Mouse (Mus musculus): Measurements from ENCODE around the gene Gm13697. TPM values are rescaled to one million over a fixed set of nuclear protein-coding genes. Genes with fewer than 3 reads are reported as not detected.
"Not testable (repeated sequence)": the region's sequence is repeated elsewhere in the genome, so short reads cannot be mapped to it uniquely, and the experiment has no call there.

Gene Gm13697
- total RNA-seq (2014; rRNA removed), result not detected in 2 replicates
- not detected in 2 replicates for polyA plus RNA-seq (2015; fragmentation: Nextera tagmentation; extraction: Ambion mirVana)

- no CpG with 5 or more reads among the region's 6 CpGs for WGBS
- not testable (repeated sequence) for H3K4me3 ChIP-seq (ENCODE audit: low read depth, low read length); H3K9me3 ChIP-seq (ENCODE audit: low read length); H3K36me3 ChIP-seq (ENCODE audit: insufficient read depth, low read length); H3K4me2 ChIP-seq (ENCODE audit: low read depth, low read length, poor library complexity, severe bottlenecking); H3K9ac ChIP-seq (replicated peaks; ENCODE audit: low read length, poor library complexity, severe bottlenecking); H3K4me1 ChIP-seq (ENCODE audit: insufficient read depth, low read length); ATAC-seq (ENCODE audit: low FRiP score); DNase-seq (ENCODE audit: low spot score); H3K27ac ChIP-seq (ENCODE audit: low read depth, low read length); H3K27me3 ChIP-seq (ENCODE audit: insufficient read depth, low read length)
These were observed at the start of gene Gm13697 for GRCm38 (mm10) chr2:83984443-83984842. Gene Gm13697, plus strand, starts transcription at chr2:83984743.

- H3K27ac ChIP-seq (ENCODE audit: low read depth, low read length), result peak within 1 kb of the TSS; percentile 32
- TF ChIP-seq CTCF (IDR thresholded peaks at IDR 0.05), result peak; percentile 15; the same call in 1 of the 2 replicates
- H3K9ac ChIP-seq (replicated peaks; ENCODE audit: low read length, poor library complexity, severe bottlenecking), result peak within 1 kb of the TSS; percentile 36; the same call in 1 of the 2 replicates
- peak; percentile 97 for ATAC-seq (ENCODE audit: low FRiP score)
- under 1% methylated on average over 20 of the region's 20 CpGs for WGBS
- H3K36me3 ChIP-seq (ENCODE audit: insufficient read depth, low read length), result no peaks in the 10 kb centered on the region
- no peaks in the 10 kb centered on the region for H3K27me3 ChIP-seq (ENCODE audit: insufficient read depth, low read length)
- H3K4me3 ChIP-seq (ENCODE audit: low read depth, low read length), result peak within 1 kb of the TSS; percentile 40
- peak; percentile 93 for DNase-seq (ENCODE audit: low spot score)
- peak within 1 kb of the TSS; percentile 53 for H3K4me2 ChIP-seq (ENCODE audit: low read depth, low read length, poor library complexity, severe bottlenecking)
- H3K9me3 ChIP-seq (ENCODE audit: low read length), result no peaks in the 10 kb centered on the region
- H3K4me1 ChIP-seq (ENCODE audit: insufficient read depth, low read length), result no peaks in the 10 kb centered on the region
These were observed 43.6 kb upstream of the Gm13697 start, which contains the start of gene Zswim2 for GRCm38 (mm10) chr2:83940931-83941361. Gene Zswim2, minus strand, starts transcription at chr2:83941228.

- peak overlapping the region; percentile 40 for H3K4me3 ChIP-seq (ENCODE audit: low read depth, low read length)
- peak overlapping the region; percentile 53 for H3K4me2 ChIP-seq (ENCODE audit: low read depth, low read length, poor library complexity, severe bottlenecking)
- no peak overlapping the region for H3K9ac ChIP-seq (replicated peaks; ENCODE audit: low read length, poor library complexity, severe bottlenecking)
- H3K27ac ChIP-seq (ENCODE audit: low read depth, low read length), result peak overlapping the region; percentile 32; the same call in 1 of the 2 replicates
- WGBS, result 20% methylated on average over 3 of the region's 3 CpGs
- ATAC-seq (ENCODE audit: low FRiP score) (peak; percentile 66; the same call in 1 of the 2 replicates), DNase-seq (ENCODE audit: low spot score) (no peak)
- H3K27me3 ChIP-seq (ENCODE audit: insufficient read depth, low read length), result no peaks in the 10 kb centered on the region
- H3K9me3 ChIP-seq (ENCODE audit: low read length), result no peaks in the 10 kb centered on the region
- TF ChIP-seq CTCF (IDR thresholded peaks at IDR 0.05), result peak; percentile 45
- H3K36me3 ChIP-seq (ENCODE audit: insufficient read depth, low read length), result no peaks in the 10 kb centered on the region
- no peaks in the 10 kb centered on the region for H3K4me1 ChIP-seq (ENCODE audit: insufficient read depth, low read length)
These were observed 43.2 kb upstream of the Gm13697 start for GRCm38 (mm10) chr2:83941378-83941777.

GRCm38 (mm10) chr2:83941792-83942191 lies 42.8 kb upstream of the Gm13697 start:
- no peaks in the 10 kb centered on the region for H3K36me3 ChIP-seq (ENCODE audit: insufficient read depth, low read length)
- DNase-seq (ENCODE audit: low spot score) (no peak), ATAC-seq (ENCODE audit: low FRiP score) (no peak)
- no peaks in the 10 kb centered on the region for H3K4me1 ChIP-seq (ENCODE audit: insufficient read depth, low read length)
- WGBS, result 78% methylated on average over 4 of the region's 4 CpGs
- no peak for TF ChIP-seq CTCF (IDR thresholded peaks at IDR 0.05)
- H3K27me3 ChIP-seq (ENCODE audit: insufficient read depth, low read length), result no peaks in the 10 kb centered on the region
- H3K4me2 ChIP-seq (ENCODE audit: low read depth, low read length, poor library complexity, severe bottlenecking), result no peak overlapping the region
- no peaks in the 10 kb centered on the region for H3K9me3 ChIP-seq (ENCODE audit: low read length)
- no peak overlapping the region for H3K4me3 ChIP-seq (ENCODE audit: low read depth, low read length)
- H3K9ac ChIP-seq (replicated peaks; ENCODE audit: low read length, poor library complexity, severe bottlenecking), result no peak overlapping the region
- H3K27ac ChIP-seq (ENCODE audit: low read depth, low read length), result no peak overlapping the region

- H3K9ac ChIP-seq (replicated peaks; ENCODE audit: low read length, poor library complexity, severe bottlenecking); H3K36me3 ChIP-seq (ENCODE audit: insufficient read depth, low read length); H3K27me3 ChIP-seq (ENCODE audit: insufficient read depth, low read length); ATAC-seq (ENCODE audit: low FRiP score); H3K4me1 ChIP-seq (ENCODE audit: insufficient read depth, low read length); DNase-seq (ENCODE audit: low spot score); H3K4me2 ChIP-seq (ENCODE audit: low read depth, low read length, poor library complexity, severe bottlenecking); H3K4me3 ChIP-seq (ENCODE audit: low read depth, low read length); H3K9me3 ChIP-seq (ENCODE audit: low read length); H3K27ac ChIP-seq (ENCODE audit: low read depth, low read length): not testable (repeated sequence)
- no CpG with 5 or more reads among the region's 6 CpGs for WGBS
These were observed 29.1 kb upstream of the Gm13697 start, which contains the start of gene Gm13698 for GRCm38 (mm10) chr2:83955393-83955792. Gene Gm13698, plus strand, starts transcription at chr2:83955693.

- H3K27me3 ChIP-seq (ENCODE audit: insufficient read depth, low read length); DNase-seq (ENCODE audit: low spot score); H3K4me1 ChIP-seq (ENCODE audit: insufficient read depth, low read length); H3K4me2 ChIP-seq (ENCODE audit: low read depth, low read length, poor library complexity, severe bottlenecking); ATAC-seq (ENCODE audit: low FRiP score); H3K9ac ChIP-seq (replicated peaks; ENCODE audit: low read length, poor library complexity, severe bottlenecking); H3K27ac ChIP-seq (ENCODE audit: low read depth, low read length); H3K9me3 ChIP-seq (ENCODE audit: low read length); H3K4me3 ChIP-seq (ENCODE audit: low read depth, low read length); H3K36me3 ChIP-seq (ENCODE audit: insufficient read depth, low read length): not testable (repeated sequence)
- WGBS, result no CpG with 5 or more reads among the region's 6 CpGs
These were observed 23.3 kb upstream of the Gm13697 start, which contains the start of gene Gm13693 for GRCm38 (mm10) chr2:83961203-83961602. Gene Gm13693, plus strand, starts transcription at chr2:83961503.

- H3K4me3 ChIP-seq (ENCODE audit: low read depth, low read length); H3K27ac ChIP-seq (ENCODE audit: low read depth, low read length); H3K27me3 ChIP-seq (ENCODE audit: insufficient read depth, low read length); H3K9ac ChIP-seq (replicated peaks; ENCODE audit: low read length, poor library complexity, severe bottlenecking); H3K9me3 ChIP-seq (ENCODE audit: low read length); H3K36me3 ChIP-seq (ENCODE audit: insufficient read depth, low read length); DNase-seq (ENCODE audit: low spot score); H3K4me1 ChIP-seq (ENCODE audit: insufficient read depth, low read length); H3K4me2 ChIP-seq (ENCODE audit: low read depth, low read length, poor library complexity, severe bottlenecking); ATAC-seq (ENCODE audit: low FRiP score): not testable (repeated sequence)
- no CpG with 5 or more reads among the region's 6 CpGs for WGBS
These were observed 17.5 kb upstream of the Gm13697 start, which contains the start of gene Gm13695 for GRCm38 (mm10) chr2:83967013-83967412. Gene Gm13695, plus strand, starts transcription at chr2:83967313.

GRCm38 (mm10) chr2:83972823-83973222 lies 11.7 kb upstream of the Gm13697 start, which contains the start of gene Gm13696:
Gene Gm13696, plus strand, starts transcription at chr2:83973123.
- not testable (repeated sequence) for H3K27ac ChIP-seq (ENCODE audit: low read depth, low read length); H3K9ac ChIP-seq (replicated peaks; ENCODE audit: low read length, poor library complexity, severe bottlenecking); H3K4me3 ChIP-seq (ENCODE audit: low read depth, low read length); H3K9me3 ChIP-seq (ENCODE audit: low read length); H3K36me3 ChIP-seq (ENCODE audit: insufficient read depth, low read length); DNase-seq (ENCODE audit: low spot score); H3K27me3 ChIP-seq (ENCODE audit: insufficient read depth, low read length); ATAC-seq (ENCODE audit: low FRiP score); H3K4me2 ChIP-seq (ENCODE audit: low read depth, low read length, poor library complexity, severe bottlenecking); H3K4me1 ChIP-seq (ENCODE audit: insufficient read depth, low read length)
- WGBS, result no CpG with 5 or more reads among the region's 6 CpGs

GRCm38 (mm10) chr2:83978633-83979032 lies 5.9 kb upstream of the Gm13697 start, which contains the start of gene Gm13694:
Gene Gm13694, plus strand, starts transcription at chr2:83978933.
- H3K27ac ChIP-seq (ENCODE audit: low read depth, low read length); DNase-seq (ENCODE audit: low spot score); H3K9me3 ChIP-seq (ENCODE audit: low read length); H3K4me2 ChIP-seq (ENCODE audit: low read depth, low read length, poor library complexity, severe bottlenecking); H3K4me1 ChIP-seq (ENCODE audit: insufficient read depth, low read length); H3K9ac ChIP-seq (replicated peaks; ENCODE audit: low read length, poor library complexity, severe bottlenecking); H3K27me3 ChIP-seq (ENCODE audit: insufficient read depth, low read length); ATAC-seq (ENCODE audit: low FRiP score); H3K4me3 ChIP-seq (ENCODE audit: low read depth, low read length); H3K36me3 ChIP-seq (ENCODE audit: insufficient read depth, low read length): not testable (repeated sequence)
- WGBS, result no CpG with 5 or more reads among the region's 6 CpGs
